Mouse (Mus musculus) MEL (cell line): Measurements from ENCODE around the gene Chrna9. TPM values are rescaled to one million over a fixed set of nuclear protein-coding genes. Genes with fewer than 3 reads are reported as not detected.
A peak's percentile ranks its signal among the peaks of the same experiment; 100 is the strongest.

Experiments
- DNase-seq: peaks from one replicate; pipeline ENCODE4 v3.0.0; 2011; ENCODE audit warnings: low read depth, low spot score
- H3K27ac ChIP-seq: 2 replicates; pipeline ENCODE4 v1.5.1; 2012; ENCODE audit warnings: low read depth, mild to moderate bottlenecking, control low read depth, low read length, moderate library complexity; ENCODE audit not compliant: control insufficient read depth
- H3K27me3 ChIP-seq, 2 experiments: fragments of 150-350 bp in 1 of 2; sonication (generic) in 1 of 2; 2 replicates each; pipeline ENCODE4 v1.6.1; 2012; ENCODE audit warnings: low read length in 2 of 2, mild to moderate bottlenecking in 2 of 2, improper control_type of control experiment in 1 of 2, moderate library complexity in 1 of 2; ENCODE audit not compliant: insufficient read depth in 2 of 2, control insufficient read depth in 1 of 2
- H3K36me3 ChIP-seq, 2 experiments: 2 replicates each; pipeline ENCODE4 v1.6.1; 2012 to 2014; ENCODE audit warnings: low read length in 2 of 2, improper control_type of control experiment in 1 of 2, inconsistent platforms in 1 of 2, mild to moderate bottlenecking in 1 of 2; ENCODE audit not compliant: insufficient read depth in 2 of 2, control insufficient read depth in 1 of 2
- H3K4me1 ChIP-seq, 2 experiments: fragments of 150-350 bp in 1 of 2; sonication (generic) in 1 of 2; 2 replicates each; pipeline ENCODE4 v1.6.1; 2012; ENCODE audit warnings: low read length in 2 of 2, improper control_type of control experiment in 1 of 2, mild to moderate bottlenecking in 1 of 2; ENCODE audit not compliant: insufficient read depth in 2 of 2, control insufficient read depth in 1 of 2
- H3K4me3 ChIP-seq, 2 experiments: fragments of 150-350 bp in 1 of 2; sonication (generic) in 1 of 2; 2 replicates each; pipeline ENCODE4 v1.5.1; 2012; ENCODE audit warnings: low read depth in 2 of 2, low read length in 2 of 2, mild to moderate bottlenecking in 2 of 2, moderate library complexity in 2 of 2, control low read depth in 1 of 2, improper control_type of control experiment in 1 of 2; ENCODE audit not compliant: control insufficient read depth in 1 of 2, insufficient read depth in 1 of 2
- H3K79me2 ChIP-seq: 2 replicates; pipeline ENCODE4 v1.6.1; 2012; ENCODE audit warnings: mild to moderate bottlenecking, low read length, moderate library complexity; ENCODE audit not compliant: control insufficient read depth, poor library complexity, insufficient read depth
- H3K9ac ChIP-seq: 2 replicates; pipeline ENCODE4 v1.6.1; 2012; ENCODE audit warnings: low read depth, mild to moderate bottlenecking, control low read depth, low read length, moderate library complexity; ENCODE audit not compliant: control insufficient read depth, poor library complexity, severe bottlenecking
- H3K9me3 ChIP-seq: fragments of 150-350 bp; sonication (generic); replicated peaks from 2 replicates; pipeline ENCODE4 v1.6.1; 2012; ENCODE audit warnings: mild to moderate bottlenecking, low read length, improper control_type of control experiment, moderate library complexity; ENCODE audit not compliant: insufficient read depth
- BHLHE40 ChIP-seq: IDR thresholded peaks from 2 replicates; pipeline ENCODE4 v1.6.1; 2012; ENCODE audit warnings: low read depth, mild to moderate bottlenecking, inconsistent platforms, low read length, improper control_type of control experiment, borderline replicate concordance
- CHD1 ChIP-seq: IDR thresholded peaks from 2 replicates; pipeline ENCODE4 v1.6.1; 2012; ENCODE audit warnings: low read depth, mild to moderate bottlenecking, inconsistent platforms, low read length, improper control_type of control experiment
- CHD2 ChIP-seq: IDR thresholded peaks from 2 replicates; pipeline ENCODE4 v1.6.1; 2011; ENCODE audit warnings: low read length, improper control_type of control experiment
- E2F4 ChIP-seq: IDR thresholded peaks from 2 replicates; pipeline ENCODE4 v1.6.1; 2011; ENCODE audit warnings: low read depth, low read length, improper control_type of control experiment, borderline replicate concordance
- EP300 ChIP-seq, 2 experiments: IDR thresholded peaks; 2 replicates each; pipeline ENCODE4 v1.6.1; 2011; ENCODE audit warnings: improper control_type of control experiment in 2 of 2, low read length in 2 of 2, low read depth in 1 of 2, mild to moderate bottlenecking in 1 of 2
- GABPA ChIP-seq: IDR thresholded peaks from 2 replicates; pipeline ENCODE4 v1.6.1; 2012; ENCODE audit warnings: low read depth, mild to moderate bottlenecking, inconsistent platforms, low read length, improper control_type of control experiment, moderate library complexity
- GATA1 ChIP-seq: IDR thresholded peaks from 2 replicates; pipeline ENCODE4 v1.6.1; 2011; ENCODE audit warnings: low read depth, low read length, improper control_type of control experiment
- HCFC1 ChIP-seq: IDR thresholded peaks from 2 replicates; pipeline ENCODE4 v1.6.1; 2012; ENCODE audit warnings: low read depth, mild to moderate bottlenecking, inconsistent platforms, low read length, improper control_type of control experiment, moderate library complexity
- JUND ChIP-seq: IDR thresholded peaks from 2 replicates; pipeline ENCODE4 v1.6.1; 2011; ENCODE audit warnings: low read depth, mild to moderate bottlenecking, improper control_type of control experiment, low read length
- KAT2A ChIP-seq: conservative IDR thresholded peaks from 2 replicates; pipeline ENCODE4 v1.6.1; 2012; ENCODE audit warnings: low read depth, low read length, improper control_type of control experiment, inconsistent platforms
- MAFK ChIP-seq: IDR thresholded peaks from 2 replicates; pipeline ENCODE4 v1.6.1; 2011; ENCODE audit warnings: low read depth, mild to moderate bottlenecking, low read length, improper control_type of control experiment, borderline replicate concordance
- MAX ChIP-seq: IDR thresholded peaks from 2 replicates; pipeline ENCODE4 v1.6.1; 2011; ENCODE audit warnings: low read length, improper control_type of control experiment
- MXI1 ChIP-seq: IDR thresholded peaks from 2 replicates; pipeline ENCODE4 v1.6.1; 2011; ENCODE audit warnings: mild to moderate bottlenecking, low read depth, low read length, improper control_type of control experiment
- MYB ChIP-seq: IDR thresholded peaks from 2 replicates; pipeline ENCODE4 v1.6.1; 2011; ENCODE audit warnings: mild to moderate bottlenecking, low read depth, low read length, improper control_type of control experiment
- NELFE ChIP-seq: IDR thresholded peaks from 2 replicates; pipeline ENCODE4 v1.6.1; 2011; ENCODE audit warnings: low read depth, low read length, improper control_type of control experiment
- RAD21 ChIP-seq: IDR thresholded peaks from 2 replicates; pipeline ENCODE4 v1.6.1; 2011; ENCODE audit warnings: mild to moderate bottlenecking, low read depth, low read length, improper control_type of control experiment
- SMC3 ChIP-seq: IDR thresholded peaks from 2 replicates; pipeline ENCODE4 v1.6.1; 2011; ENCODE audit warnings: low read depth, low read length, improper control_type of control experiment
- UBTF ChIP-seq: IDR thresholded peaks from 2 replicates; pipeline ENCODE4 v1.6.1; 2012; ENCODE audit warnings: low read depth, mild to moderate bottlenecking, inconsistent platforms, low read length, improper control_type of control experiment, moderate library complexity, borderline replicate concordance; ENCODE audit not compliant: insufficient read depth
- ZC3H11A ChIP-seq: IDR thresholded peaks from 2 replicates; pipeline ENCODE4 v1.6.1; 2012; ENCODE audit warnings: low read depth, mild to moderate bottlenecking, inconsistent platforms, low read length, improper control_type of control experiment
- ZMIZ1 ChIP-seq: IDR thresholded peaks from 2 replicates; pipeline ENCODE4 v1.6.1; 2012; ENCODE audit warnings: low read depth, mild to moderate bottlenecking, inconsistent platforms, low read length, improper control_type of control experiment, moderate library complexity
- polyA plus RNA-seq, 2 experiments: library from polyadenylated mRNA; stranded (reverse) in 1 of 2; unstranded in 1 of 2; fragments of >175 nt in 1 of 2; fragments of >200 nt in 1 of 2; gene quantifications; 2 replicates each; pipeline versions ENCODE4 v1.2.1 to v1.2.4; 2012; ENCODE audit warnings: low replicate concordance in 2 of 2, low read depth in 1 of 2; ENCODE audit not compliant: insufficient read length in 2 of 2, insufficient read depth in 1 of 2, missing spikeins in 1 of 2
- total RNA-seq: library from RNA; depleted of rRNA; stranded (reverse); fragments of 300-350 nt; gene quantifications from 2 replicates; pipeline ENCODE4 v1.2.3, GENCODE M21; 2012

The Chrna9 gene
- total and polyA plus RNA-seq, 3 experiments, result not detected

- Histone ChIP-seq H3K4me1 (no peaks in the 10 kb centered on the region), H3K27me3 (peaks cover 9 to 12% of the 10 kb centered on the region in 2 experiments), H3K36me3 (no peaks in the 10 kb centered on the region), H3K79me2 (no peaks in the 10 kb centered on the region), H3K27ac (no peak overlapping the region), H3K9ac (no peak overlapping the region), H3K4me3 (no peak overlapping the region), H3K9me3 (no peaks in the 10 kb centered on the region)
- no peak for DNase-seq
- TF ChIP-seq HCFC1 (no peak), BHLHE40 (no peak)
Measured at GRCm38 (mm10) chr5:65975731-65976130, 41.0 kb downstream of the Chrna9 start.

GRCm38 (mm10) chr5:65986426-65986825 is 51.7 kb downstream of the Chrna9 start:
- Histone ChIP-seq H3K9me3 (no peaks in the 10 kb centered on the region), H3K27ac (no peak overlapping the region), H3K9ac (no peak overlapping the region), H3K27me3 (no peaks in the 10 kb centered on the region; a peak in 1 of 4 replicates), H3K4me3 (no peak overlapping the region), H3K36me3 (peaks cover 0 to 2% of the 10 kb centered on the region in 2 experiments; a peak in 1 of 4 replicates), H3K79me2 (no peaks in the 10 kb centered on the region), H3K4me1 (peaks cover 0 to 10% of the 10 kb centered on the region in 2 experiments; a peak in 2 of 4 replicates)
- peak; percentile 36 for DNase-seq
- TF ChIP-seq KAT2A (no peak), CHD1 (no peak), ZC3H11A (no peak), MAX (no peak), E2F4 (no peak), GABPA (no peak), RAD21 (no peak), ZMIZ1 (no peak), MAFK (no peak), JUND (no peak), EP300 (IDR thresholded peaks at IDR 0.05; ENCODE audit: low read depth in 1 of 2, low read length in 2 of 2) (no peak), GATA1 (no peak), UBTF (no peak), MXI1 (no peak), NELFE (no peak), BHLHE40 (no peak), CHD2 (no peak), SMC3 (no peak), MYB (no peak)
